Mouse (Mus musculus): ENCODE results near the gene Cox20.
"Not testable (repeated sequence)": the region's sequence is repeated elsewhere in the genome, so short reads cannot be mapped to it uniquely, and the experiment has no call there.

Cox20 gene

GRCm38 (mm10) chr1:178318389-178319184 is at the start of gene Cox20:
Cox20 (plus strand) TSS chr1:178319130.
- peak; percentile 98 for DNase-seq (ENCODE audit: extremely low spot score)

DNA sequence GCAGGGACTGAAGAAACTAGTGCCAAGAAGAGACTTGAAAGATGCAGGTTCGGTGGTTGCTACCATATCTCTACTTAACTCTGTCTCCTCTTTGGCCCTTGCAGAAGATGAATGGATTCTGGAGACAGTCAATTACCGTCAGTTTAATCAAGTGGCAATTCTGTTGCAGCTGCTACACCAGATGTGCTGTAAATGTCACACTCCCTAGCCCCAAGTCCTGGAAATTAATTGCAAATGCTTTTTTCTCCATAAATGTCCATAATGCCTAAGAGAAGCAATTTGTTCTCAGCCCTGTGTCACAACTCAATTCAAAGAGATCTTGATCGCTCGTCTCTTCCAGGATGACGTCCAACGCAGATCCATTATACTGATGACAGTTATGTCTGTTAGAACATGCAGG is 48.3 kb upstream of the Cox20 start:
- DNase-seq (ENCODE audit: extremely low spot score): no peak

DNA sequence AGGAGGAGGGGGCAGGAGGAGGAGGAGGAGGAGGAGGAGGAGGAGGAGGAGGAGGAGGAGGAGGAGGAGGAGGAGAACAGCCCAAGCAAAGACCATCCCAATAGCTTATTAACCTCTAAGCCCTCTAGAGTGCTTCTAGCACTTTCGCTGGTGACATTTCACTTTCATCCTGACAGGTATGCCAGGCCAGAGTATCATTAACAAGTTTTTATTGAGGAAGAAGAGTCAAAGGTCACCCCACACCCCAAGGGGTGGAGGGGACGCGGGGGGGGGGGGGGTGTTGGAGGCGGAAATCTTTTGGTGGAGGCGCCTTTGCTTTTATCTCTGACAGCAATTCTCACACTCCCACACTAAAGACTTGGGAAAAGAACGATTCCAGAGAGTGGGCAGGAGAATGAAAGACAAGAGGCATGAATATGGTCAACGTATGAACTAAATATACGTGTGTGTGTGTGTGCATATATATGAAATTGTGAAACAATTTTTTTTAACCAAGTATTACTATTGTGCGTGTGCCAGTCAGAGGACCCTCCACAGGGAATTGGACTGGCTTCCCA is 43.7 kb upstream of the Cox20 start:
- peak; percentile 35 for DNase-seq (ENCODE audit: extremely low spot score)

GRCm38 (mm10) chr1:178275738-178276053 is 43.2 kb upstream of the Cox20 start:
- DNase-seq (ENCODE audit: extremely low spot score): no peak

DNA sequence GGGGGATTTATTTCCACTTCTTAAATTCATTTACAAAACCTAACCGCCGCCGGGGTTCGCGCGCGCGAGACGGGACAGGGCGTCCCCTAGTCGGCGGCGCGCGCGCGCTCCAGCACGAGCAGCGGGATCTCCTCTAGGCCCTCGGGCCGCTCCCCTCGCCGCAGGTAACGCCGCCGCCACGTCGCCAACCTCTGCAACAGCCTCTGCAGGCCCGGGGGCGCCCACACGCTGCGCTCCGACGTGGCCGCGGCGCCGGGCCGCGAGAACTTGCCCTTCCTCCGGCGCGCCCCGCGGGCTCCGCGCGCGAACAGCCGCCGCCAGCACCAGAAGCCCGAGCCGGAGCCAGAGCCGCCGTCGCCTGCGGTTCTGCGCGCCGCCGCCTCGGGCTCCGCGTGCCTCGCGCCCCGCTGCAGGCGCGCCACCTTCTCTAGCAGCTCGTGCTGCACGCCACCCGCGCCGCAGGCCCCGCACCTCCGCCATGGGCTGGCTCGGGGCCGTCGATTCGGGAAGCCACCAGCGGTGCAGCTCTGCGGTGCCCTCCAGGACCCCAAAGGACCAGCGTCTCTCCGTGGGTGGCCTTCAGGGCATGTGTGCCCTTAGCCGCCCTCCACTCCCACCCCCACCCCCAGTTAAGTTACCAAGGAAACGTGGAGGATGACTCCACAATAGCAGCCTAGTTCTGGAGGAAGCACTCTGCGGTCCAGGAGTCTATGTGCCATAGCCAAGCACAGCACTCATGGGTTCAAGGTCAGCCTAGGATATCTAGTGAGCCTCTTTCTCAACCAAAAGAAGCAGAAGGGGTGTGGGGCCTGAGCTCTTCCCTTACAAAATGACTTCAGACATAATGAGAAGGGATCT is 42.6 kb upstream of the Cox20 start:
- DNase-seq (ENCODE audit: extremely low spot score): peak; percentile 71

DNA sequence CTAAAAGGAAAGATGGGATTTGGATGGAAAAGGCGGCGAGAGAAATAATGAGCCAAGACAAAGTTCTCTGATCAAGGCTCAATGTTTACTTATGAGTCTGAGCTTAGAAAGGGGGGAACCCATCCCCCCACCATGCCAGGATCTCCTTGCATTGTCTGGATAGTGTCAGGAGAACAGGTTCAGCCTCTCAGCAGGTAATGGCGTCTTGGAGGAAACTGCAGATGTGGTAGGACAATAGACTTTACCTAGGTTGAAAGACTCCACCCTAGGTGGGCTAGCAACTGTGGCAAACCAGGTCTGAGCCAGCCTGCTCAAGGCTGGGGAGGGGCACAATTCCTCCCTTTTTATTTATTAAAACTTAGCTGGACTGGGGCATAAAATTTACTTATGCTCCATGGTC is 35.6 kb upstream of the Cox20 start:
- not testable (repeated sequence) for DNase-seq (ENCODE audit: extremely low spot score)

DNA sequence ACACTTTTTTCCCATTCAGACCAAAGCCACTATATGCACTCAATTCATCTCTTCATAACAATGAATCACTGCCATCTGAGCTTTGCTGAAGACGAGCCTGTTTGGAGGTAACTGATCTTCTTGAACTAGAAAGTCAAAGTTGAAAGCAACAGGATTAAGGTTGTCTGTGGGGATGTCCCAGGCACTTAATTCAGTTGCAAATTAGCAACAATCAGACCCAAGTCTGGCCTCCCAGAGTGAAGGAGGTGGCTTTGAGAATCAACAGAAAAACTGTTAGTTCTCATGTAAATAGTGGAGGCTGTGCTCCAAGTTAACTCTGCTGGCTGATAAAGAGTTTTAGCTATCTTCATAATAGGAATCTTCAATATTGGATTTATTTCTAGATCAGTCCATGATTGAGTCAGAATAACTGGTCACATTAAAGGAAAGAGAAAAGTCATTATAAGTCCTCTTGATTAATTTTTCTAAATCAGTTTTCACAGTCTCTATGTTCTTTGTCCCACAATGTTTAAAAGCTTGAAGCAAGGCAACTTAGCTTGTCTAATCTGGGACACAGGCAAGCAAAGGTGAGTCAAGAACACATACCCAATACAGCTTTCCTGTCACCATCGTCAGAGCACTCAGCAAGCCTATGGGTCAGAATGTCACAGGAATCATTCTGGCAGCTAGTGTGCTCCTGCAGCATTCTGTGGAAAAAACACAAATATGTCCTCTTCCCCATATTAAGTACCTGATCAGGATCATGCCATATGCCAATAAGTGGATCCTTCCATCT is 34.8 kb upstream of the Cox20 start:
- no peak for DNase-seq (ENCODE audit: extremely low spot score)

GRCm38 (mm10) chr1:178287601-178288176 is 31.2 kb upstream of the Cox20 start:
- DNase-seq (ENCODE audit: extremely low spot score): no peak

- DNase-seq (ENCODE audit: extremely low spot score): no peak
Measured at GRCm38 (mm10) chr1:178291716-178292115, 27.2 kb upstream of the Cox20 start.

- no peak for DNase-seq (ENCODE audit: extremely low spot score)
Measured at GRCm38 (mm10) chr1:178294051-178294450, 24.9 kb upstream of the Cox20 start.

- not testable (repeated sequence) for DNase-seq (ENCODE audit: extremely low spot score)
Measured at GRCm38 (mm10) chr1:178301261-178301660, 17.7 kb upstream of the Cox20 start.

GRCm38 (mm10) chr1:178303425-178303824 is 15.5 kb upstream of the Cox20 start:
- peak; percentile 62 for DNase-seq (ENCODE audit: extremely low spot score)

DNA sequence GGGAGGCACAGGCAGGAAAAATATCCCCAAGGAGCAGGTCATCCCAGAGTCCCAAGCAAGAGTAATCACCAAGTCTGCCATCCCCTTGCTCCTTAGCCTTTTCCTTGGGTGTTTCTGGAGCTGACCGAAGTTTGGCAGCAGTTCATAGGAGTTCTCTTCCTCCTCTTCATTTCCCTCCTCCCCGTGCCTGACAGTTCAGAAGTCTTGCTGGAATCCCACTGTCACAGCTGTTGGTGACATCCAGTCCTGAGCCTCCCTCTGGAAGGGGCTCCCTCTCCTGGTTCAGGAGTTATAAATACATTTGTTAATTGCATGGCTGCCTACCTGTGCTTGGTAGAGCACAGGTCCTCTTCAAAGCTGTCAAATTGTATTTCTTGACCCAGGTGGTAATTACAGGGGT is 9.4 kb upstream of the Cox20 start:
- no peak for DNase-seq (ENCODE audit: extremely low spot score)

DNA sequence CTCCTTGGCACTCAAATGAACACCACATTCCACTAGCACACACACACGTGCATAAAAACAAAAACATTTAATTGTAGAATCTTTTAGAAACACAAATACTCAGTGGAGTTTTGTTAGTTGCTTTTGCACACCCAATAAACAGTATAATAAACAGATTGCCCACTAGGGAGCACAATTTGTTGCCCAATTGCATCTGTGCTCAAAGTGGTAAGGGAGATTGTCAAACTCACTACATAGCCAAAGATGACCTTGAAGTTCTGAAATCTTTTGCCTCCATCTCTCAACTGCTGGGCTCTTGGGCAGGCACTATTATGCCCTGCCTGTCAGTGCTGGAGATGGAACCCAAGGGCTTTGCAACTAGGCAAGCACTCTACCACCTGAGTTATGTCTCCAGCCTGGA is 8.8 kb upstream of the Cox20 start:
- DNase-seq (ENCODE audit: extremely low spot score): no peak

GRCm38 (mm10) chr1:178313039-178313597 is 5.8 kb upstream of the Cox20 start:
- no peak for DNase-seq (ENCODE audit: extremely low spot score)

GRCm38 (mm10) chr1:178314236-178314635 is 4.7 kb upstream of the Cox20 start:
- DNase-seq (ENCODE audit: extremely low spot score): no peak

DNA sequence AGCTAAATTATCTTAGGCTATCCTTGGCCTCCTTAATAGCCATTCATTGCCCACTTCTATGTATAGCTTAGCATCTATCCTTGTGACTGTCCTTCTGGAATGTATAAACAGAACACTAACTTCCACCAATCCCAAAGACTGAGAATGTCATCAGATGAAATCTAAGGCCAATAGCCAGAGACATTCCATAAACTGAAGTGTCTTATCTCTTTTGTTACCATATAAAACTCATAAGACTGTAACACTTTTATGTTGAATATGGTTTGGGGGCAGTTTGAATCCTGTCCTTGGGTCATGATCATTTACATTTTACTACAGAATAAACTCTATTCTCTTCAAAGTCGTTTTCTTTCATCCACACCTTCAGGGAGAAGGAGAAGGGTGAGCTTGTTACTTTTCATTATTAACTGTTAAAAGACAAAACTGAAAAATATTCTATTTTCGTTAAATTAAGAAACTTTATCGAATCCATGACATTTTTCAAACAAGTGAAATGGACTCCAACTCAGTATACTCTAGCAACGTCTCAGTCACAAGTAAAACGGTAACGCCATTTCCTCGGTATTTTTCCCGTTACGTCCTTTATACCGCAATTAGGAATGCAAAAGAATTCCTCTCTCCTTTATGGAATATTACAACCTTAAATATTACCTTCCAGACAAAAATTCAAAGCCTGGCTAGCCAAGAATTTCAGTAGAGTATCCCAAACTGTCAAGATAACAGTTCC is 1.5 kb upstream of the Cox20 start:
- no peak for DNase-seq (ENCODE audit: extremely low spot score)

GRCm38 (mm10) chr1:178318002-178318388 is 935 bp upstream of the Cox20 start:
- DNase-seq (ENCODE audit: extremely low spot score): no peak

DNA sequence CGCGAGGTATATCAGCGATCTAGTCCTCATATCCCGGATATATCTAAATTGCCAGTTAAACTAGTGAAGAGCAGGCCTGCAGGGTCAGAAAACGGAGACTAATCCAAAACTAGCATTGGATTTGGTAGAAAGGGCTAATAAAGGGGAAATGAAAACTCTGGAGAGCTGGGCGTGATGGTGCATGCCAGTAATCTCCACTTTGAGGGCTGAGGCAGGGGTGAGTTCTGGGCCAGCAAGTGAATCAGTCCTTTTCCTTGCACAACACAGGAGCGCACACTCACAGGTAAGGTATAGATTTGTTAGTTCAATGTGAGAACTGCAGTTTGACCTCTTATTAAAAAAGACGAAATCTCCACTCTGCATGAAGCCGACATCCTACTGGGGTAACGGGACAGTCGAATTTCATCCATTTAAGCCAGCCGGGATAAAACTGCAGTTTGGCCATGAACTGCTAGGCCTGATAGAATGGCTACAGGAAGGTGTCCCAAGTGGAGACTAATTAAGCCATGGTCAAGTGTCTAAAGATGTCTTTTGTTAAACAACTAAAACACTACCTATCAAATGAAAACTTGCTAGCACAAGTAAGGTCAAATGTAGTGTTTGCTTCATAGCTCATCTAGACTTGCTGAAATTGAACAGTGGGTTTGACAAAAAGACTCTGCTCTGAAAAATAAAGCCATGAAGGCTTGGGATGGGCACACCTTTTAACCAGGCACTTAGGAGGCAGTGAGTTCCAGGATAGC is 536 bp downstream of the Cox20 start:
- no peak for DNase-seq (ENCODE audit: extremely low spot score)

All from embryo, embryonic 9.5 days (tissue).